8 mouse cellular contexts compared by ENCODE assay signal in genomic region chr3:65990957-65991646, GRCm38 (mm10). TPM values are rescaled to one million over a fixed set of nuclear protein-coding genes. Genes with fewer than 3 reads are reported as not detected.
DNase-seq lines count a peak whose midpoint lies in the region; ATAC-seq and TF ChIP-seq lines count a peak whose summit lies in the region.

No protein-coding gene starts in this region.

- ATAC-seq in forebrain, embryonic 14.5 days: 0 out of 2 replicates have a peak, but pooled peaks have one; percentile 15
- ATAC-seq in forebrain, embryonic 11.5 days (replicated peaks; ENCODE audit: low FRiP score): no peak
- peak; percentile 79 for ATAC-seq in erythroblast, adult 5-6 weeks (replicated peaks; ENCODE audit: low FRiP score, poor library complexity, severe bottlenecking)
- peak; percentile 83 for ATAC-seq in megakaryocyte, adult 5-6 weeks (ENCODE audit: poor library complexity, severe bottlenecking)

- no peaks in the 10 kb centered on the region for H3K36me3 ChIP-seq in forebrain, embryonic 14.5 days (ENCODE audit: control insufficient read depth, insufficient read depth, low read length)
- H3K36me3 ChIP-seq in forebrain, embryonic 11.5 days (ENCODE audit: control insufficient read depth, insufficient read depth, low read length): no peaks in the 10 kb centered on the region
- no peaks in the 10 kb centered on the region for H3K36me3 ChIP-seq in thymus, adult 2 months (ENCODE audit: control insufficient read depth, insufficient read depth, low read length)

- no peaks in the 10 kb centered on the region for H3K9me3 ChIP-seq in forebrain, embryonic 14.5 days (replicated peaks; ENCODE audit: control insufficient read depth, low read length)
- no peaks in the 10 kb centered on the region for H3K9me3 ChIP-seq in forebrain, embryonic 11.5 days (ENCODE audit: control insufficient read depth, low read length)

- H3K4me3 ChIP-seq in forebrain, embryonic 14.5 days (ENCODE audit: low read depth, low read length): no peak overlapping the region
- no peak overlapping the region for H3K4me3 ChIP-seq in forebrain, embryonic 11.5 days (ENCODE audit: low read depth, low read length)
- H3K4me3 ChIP-seq in thymus, adult 2 months (ENCODE audit: control insufficient read depth, insufficient read depth, low read length): no peak overlapping the region

- TF ChIP-seq CTCF in thymus, adult 2 months (IDR thresholded peaks at IDR 0.05; ENCODE audit: borderline replicate concordance, control insufficient read depth, extremely low read depth, insufficient read depth, low read length, poor library complexity): no peak

- H3K4me1 ChIP-seq in forebrain, embryonic 14.5 days (ENCODE audit: control insufficient read depth, insufficient read depth, low read length): no peaks in the 10 kb centered on the region
- no peaks in the 10 kb centered on the region for H3K4me1 ChIP-seq in forebrain, embryonic 11.5 days (replicated peaks; ENCODE audit: control insufficient read depth, insufficient read depth, low read length)
- H3K4me1 ChIP-seq in thymus, adult 2 months (replicated peaks; ENCODE audit: control insufficient read depth, insufficient read depth, low read length): no peaks in the 10 kb centered on the region

- WGBS in forebrain, embryonic 14.5 days: 14% methylated on average over 3 of the region's 3 CpGs
- WGBS in forebrain, embryonic 11.5 days: 25% methylated on average over 3 of the region's 3 CpGs
- WGBS in thymus, adult 2 months: 8% methylated on average over 3 of the region's 3 CpGs

- no peak overlapping the region for H3K4me2 ChIP-seq in forebrain, embryonic 14.5 days (ENCODE audit: low read length)
- no peak overlapping the region for H3K4me2 ChIP-seq in forebrain, embryonic 11.5 days (ENCODE audit: low read depth, low read length, severe bottlenecking)

- no peak overlapping the region for H3K9ac ChIP-seq in forebrain, embryonic 14.5 days (ENCODE audit: low read length)
- H3K9ac ChIP-seq in forebrain, embryonic 11.5 days (ENCODE audit: low read length): no peak overlapping the region

- no peak for TF ChIP-seq POLR2A in thymus, adult 2 months (IDR thresholded peaks at IDR 0.05; ENCODE audit: control insufficient read depth, extremely low read depth, insufficient read depth, low read length, poor library complexity)

- H3K27ac ChIP-seq in forebrain, embryonic 14.5 days (ENCODE audit: low read depth, low read length): no peak overlapping the region
- no peak overlapping the region for H3K27ac ChIP-seq in forebrain, embryonic 11.5 days (ENCODE audit: low read depth, low read length)
- no peak overlapping the region for H3K27ac ChIP-seq in thymus, adult 2 months (ENCODE audit: control insufficient read depth, insufficient read depth, low read length)

- DNase-seq in forebrain, embryonic 14.5 days (ENCODE audit: low spot score): peak; percentile 82
- DNase-seq in forebrain, embryonic 11.5 days (ENCODE audit: low spot score): no peak
- peak; percentile 38 for DNase-seq in thymus, adult 2 months
- DNase-seq in thymus, adult 18-20 months: no peak
- peak; percentile 56 for DNase-seq in kidney, postnatal 14 days
- DNase-seq in thymus, postnatal 25 days: peak; percentile 15

- H3K27me3 ChIP-seq in forebrain, embryonic 14.5 days (replicated peaks; ENCODE audit: control insufficient read depth, insufficient read depth, low read length): no peaks in the 10 kb centered on the region
- no peaks in the 10 kb centered on the region for H3K27me3 ChIP-seq in forebrain, embryonic 11.5 days (ENCODE audit: control insufficient read depth, insufficient read depth, low read length)
- H3K27me3 ChIP-seq in thymus, adult 2 months (ENCODE audit: control insufficient read depth, insufficient read depth, low read length): no peaks in the 10 kb centered on the region

RNA-seq across cellular contexts. Expression of gene Ccnl1, which starts 33.1 kb away (rescaled TPM):
- polyA plus RNA-seq in forebrain, embryonic 14.5 days (2014; fragmentation: Nextera tagmentation; extraction: Ambion mirVana): 76.6 and 84.4 TPM in 2 replicates
- polyA plus RNA-seq in forebrain, embryonic 11.5 days (2014; fragmentation: Nextera tagmentation; extraction: Ambion mirVana): 124 and 130 TPM in 2 replicates
- polyA plus RNA-seq in thymus, adult 2 months (2012; rRNA removed): 171 and 266 TPM in 2 replicates
- 68.1 and 84.4 TPM in 2 replicates for total RNA-seq in erythroblast, adult 5-6 weeks (2015; ENCODE audit: low replicate concordance)
- 102 and 150 TPM in 2 replicates for total RNA-seq in erythroblast, adult 5-6 weeks (2017; ENCODE audit: low replicate concordance)
- 189 and 190 TPM in 2 replicates for total RNA-seq in megakaryocyte, adult 5-6 weeks (2015)
- 249 and 290 TPM in 2 replicates for total RNA-seq in megakaryocyte, adult 5-6 weeks (2017)

Comparison
In these comparisons a context has a peak if more than half of its experiments do, and no peak if none do; other contexts are left out.
1. DNase-seq: peak in forebrain, embryonic 14.5 days (single experiment), thymus, adult 2 months (single experiment), kidney, postnatal 14 days (single experiment) and thymus, postnatal 25 days (single experiment); none in forebrain, embryonic 11.5 days (single experiment) and thymus, adult 18-20 months (0 of 2).